Mouse (Mus musculus): ENCODE results near the gene Sik3.
"Not testable (repeated sequence)": the region's sequence is repeated elsewhere in the genome, so short reads cannot be mapped to it uniquely, and the experiment has no call there.

The Sik3 gene

DNA sequence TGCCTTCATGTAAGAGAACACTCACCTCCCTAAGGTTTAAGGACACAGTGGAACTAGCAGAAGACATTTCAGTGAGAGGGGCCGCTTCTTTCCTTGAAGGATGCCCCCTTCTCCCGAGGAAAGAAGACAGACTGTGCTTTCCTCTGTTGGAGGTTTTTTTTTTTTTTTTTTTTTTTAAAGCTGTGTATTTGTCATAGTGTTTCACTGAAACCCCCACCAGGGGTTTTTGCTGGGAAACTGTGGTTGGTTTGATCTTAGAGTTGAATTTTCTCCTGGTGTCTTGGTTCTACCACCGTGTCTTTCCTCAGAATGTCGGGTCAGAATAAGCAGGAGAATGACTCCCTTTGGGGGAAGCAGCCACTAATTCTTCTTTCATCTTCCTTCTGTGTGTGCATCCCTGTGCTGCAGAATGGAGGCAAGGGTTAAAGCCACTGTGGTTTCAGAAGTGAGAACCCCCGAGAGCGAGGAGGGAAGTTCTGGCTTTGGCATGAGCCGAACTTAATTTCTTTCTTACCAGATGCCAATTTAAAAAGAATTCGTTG, 106.3 kb downstream of the Sik3 start:
- DNase-seq, result no peak

DNA sequence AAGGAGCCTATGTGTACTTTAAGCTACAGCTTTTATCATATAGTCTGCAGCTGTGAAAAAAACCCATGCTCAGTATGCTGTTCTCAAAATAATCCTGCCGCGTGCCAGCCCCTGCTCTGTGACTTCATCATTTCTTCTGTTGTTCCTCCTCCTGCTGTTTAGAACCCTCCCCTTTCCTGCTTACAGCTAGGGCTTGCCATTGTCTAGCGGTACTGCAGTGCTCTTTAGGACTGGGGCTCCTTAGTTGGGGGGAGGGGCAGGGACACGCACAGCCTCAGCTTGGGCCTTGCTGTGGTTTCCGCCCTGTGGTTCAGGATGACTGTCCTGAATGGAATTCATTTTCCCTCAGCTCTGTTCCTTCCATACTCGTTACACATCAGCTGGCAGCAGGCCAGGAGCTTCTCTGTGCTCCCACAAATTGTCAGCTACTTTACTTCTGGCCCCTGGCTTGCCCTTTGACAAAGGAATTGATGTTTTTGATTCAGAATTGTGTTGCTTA, 107.4 kb downstream of the Sik3 start:
- DNase-seq, result peak; percentile 9 to 10

DNA sequence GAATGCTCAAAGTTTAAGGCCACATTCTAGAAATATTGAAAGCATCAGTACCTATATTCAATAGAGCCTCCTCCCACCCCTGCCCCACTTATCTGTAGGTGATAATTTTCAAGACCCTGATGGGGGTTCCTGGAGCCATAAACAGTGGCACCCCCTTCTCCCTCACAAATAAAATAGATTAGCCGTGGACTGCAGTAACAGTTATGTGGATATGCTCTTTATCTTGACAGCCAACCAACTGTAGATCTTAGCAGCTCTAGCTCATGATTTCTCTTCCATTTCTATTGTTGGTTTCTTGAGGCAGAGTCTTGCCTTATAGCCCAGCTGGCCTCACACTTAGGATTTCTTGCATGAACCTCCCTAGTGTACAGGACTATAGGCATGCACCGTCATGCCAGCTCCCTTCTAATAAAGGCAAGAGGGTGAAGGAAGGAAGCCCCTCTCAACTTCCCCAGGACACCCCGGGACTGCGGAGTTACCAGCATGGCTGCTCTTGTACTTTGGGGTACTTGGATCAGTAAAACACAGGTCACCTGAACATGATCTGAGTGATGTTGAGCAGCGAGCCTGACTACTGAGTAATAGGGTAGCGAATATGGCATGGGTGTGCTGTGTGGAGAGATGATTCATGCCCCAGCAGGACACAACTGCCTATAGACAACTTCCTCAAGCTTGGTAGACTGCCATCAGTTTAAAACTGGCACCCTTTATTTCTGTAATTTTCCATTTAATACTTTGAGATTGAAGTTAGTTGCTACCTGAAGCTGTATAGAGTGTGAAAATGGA, 108.0 kb downstream of the Sik3 start:
- no peak for DNase-seq

DNA sequence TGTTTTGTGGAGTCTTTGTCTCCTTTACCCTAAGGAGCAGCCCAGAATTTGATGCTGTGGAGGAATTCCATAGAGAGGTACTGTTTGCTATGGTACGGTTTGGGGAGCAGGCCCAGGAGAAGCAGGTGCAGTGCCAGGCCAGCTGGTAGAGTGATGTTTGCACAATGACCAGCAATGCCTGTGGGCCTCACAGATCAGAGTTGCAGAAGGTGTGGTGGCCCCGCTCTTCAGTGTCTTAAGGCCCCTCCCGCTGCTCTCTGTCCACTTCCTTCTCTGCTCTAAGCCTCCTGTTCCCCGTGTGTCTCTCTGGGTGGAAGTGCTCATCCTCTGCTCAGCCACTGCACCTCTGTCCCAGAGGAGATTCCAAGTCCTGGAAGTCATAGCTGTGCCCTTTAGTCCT, 108.9 kb downstream of the Sik3 start:
- no peak for DNase-seq

DNA sequence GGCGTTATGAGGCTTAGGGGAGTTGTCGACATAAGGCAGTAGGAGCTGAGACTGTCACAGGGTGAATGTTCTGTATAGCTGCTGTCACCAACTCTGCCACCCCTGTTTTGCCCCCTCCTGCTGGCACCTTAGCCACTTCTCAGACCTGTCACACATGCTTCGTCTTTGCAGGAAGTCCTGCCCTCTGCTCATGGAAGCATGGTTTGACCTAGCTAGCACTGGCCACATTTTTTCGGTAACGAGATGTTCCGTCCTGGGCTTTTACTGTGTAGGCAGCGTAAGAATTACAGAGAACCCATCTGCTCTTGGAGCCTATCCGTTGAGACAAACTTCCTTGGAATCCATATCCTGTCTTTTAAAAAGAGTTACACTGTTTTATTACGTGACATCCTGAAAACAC, 110.1 kb downstream of the Sik3 start:
- DNase-seq, result no peak

DNA sequence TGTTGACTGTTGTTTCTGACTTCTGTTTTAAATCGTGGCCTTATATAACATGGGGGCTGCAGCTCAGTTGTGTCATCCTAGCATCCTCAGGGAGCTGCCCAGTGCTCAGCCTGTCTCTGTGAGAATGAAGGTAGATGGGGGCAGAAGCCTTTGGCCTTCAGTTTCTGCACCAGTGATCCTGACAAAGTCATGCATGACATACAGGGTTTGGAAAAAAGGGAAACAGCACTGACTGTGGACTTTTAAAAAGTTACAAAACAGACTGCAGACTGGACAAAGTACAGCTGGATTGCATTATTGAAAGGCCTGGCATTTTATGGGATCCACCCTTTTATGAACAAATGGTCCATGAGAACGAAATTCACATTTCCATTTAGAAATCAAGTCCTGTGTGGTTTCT, 113.7 kb downstream of the Sik3 start:
- DNase-seq, result no peak

DNA sequence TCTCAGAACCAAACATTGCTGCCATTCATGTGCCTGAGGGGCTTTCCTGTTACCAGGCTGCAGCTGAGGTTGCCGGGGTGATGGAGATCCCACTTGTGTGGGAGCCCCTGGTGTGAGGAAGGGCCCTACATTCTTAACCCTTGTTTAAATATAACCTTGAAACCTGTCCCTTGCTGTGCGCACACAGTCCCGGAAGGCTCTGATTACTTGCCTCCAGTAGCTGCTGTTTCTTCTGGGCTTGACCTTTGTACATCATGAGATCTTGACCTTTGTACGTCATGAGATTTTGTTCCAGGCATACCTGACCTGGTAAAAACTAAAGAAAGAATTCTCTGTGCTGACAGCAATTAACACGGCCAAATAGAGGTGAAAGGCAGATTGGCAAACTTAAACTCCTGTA, 114.7 kb downstream of the Sik3 start:
- no peak for DNase-seq

DNA sequence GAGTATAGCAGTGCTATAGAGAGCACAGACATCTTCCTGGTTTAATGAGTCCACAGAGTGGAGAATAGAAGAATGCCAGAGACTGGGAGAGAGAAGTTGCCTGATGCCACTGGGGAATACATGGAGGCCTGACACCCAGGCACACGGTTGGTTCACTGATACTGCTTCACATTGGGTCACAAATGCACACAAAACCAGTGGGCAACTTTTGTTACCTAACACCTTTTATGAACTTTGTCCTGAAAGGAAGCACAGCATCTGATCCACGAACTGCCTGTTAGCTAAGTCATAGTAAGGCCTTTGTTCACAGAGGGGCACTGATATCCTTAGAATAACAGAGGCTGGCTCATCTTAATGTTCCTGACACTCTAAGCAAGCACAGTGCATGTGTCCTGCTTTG, 116.6 kb downstream of the Sik3 start:
- DNase-seq, result no peak

DNA sequence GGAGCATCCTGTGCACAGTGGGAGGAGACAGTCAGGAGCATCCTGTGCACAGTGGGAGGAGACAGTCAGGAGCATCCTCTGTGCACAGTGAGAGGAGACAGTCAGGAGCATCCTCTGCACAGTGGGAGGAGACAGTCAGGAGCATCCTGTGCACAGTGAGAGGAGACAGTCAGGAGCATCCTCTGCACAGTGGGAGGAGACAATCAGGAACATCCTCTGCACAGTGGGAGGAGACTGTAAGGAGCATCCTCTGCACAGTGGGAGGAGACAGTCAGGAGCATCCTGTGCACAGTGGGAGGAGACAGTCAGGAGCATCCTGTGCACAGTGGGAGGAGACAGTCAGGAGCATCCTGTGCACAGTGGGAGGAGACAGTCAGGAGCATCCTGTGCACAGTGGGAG, 120.2 kb downstream of the Sik3 start:
- not testable (repeated sequence) for DNase-seq

DNA sequence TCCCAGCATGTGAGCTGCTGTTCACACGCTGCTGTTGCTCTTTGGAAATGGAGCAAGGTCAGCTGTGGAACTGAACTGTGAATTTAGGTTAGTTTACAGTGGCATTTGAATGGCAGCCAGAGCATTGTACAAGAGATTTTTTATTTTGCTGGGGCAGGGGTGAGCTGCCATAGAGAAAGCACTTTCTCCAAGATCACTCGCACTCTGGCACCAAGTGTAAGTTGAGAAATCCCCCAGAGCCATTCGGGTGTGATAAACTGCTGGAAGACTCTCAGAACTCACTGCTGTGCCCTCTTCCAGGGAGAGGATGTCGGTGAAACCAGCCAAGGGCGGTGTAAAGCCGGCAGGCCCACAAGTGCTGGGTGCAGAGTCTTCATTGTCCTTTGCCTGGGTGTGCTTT, 126.2 kb downstream of the Sik3 start:
- no peak for DNase-seq

DNA sequence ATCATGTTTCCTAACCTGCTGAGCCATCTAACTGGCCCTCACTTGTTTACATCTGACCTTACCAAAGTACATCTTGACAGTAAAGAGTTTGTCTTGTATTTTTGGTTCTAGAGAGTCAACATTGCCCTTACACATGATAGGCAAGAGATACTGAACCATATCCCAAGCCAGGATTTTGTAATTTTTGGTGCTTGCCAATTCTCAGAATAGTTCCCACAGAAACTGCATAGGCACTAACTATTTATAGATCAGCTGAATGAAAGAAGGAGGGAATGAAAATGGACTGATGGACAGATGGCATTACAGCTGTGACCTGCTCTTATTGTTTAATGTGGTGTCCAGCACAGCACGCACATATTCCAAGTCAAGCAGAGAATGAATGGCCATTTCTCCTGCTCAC, 128.2 kb downstream of the Sik3 start:
- DNase-seq, result no peak

DNA sequence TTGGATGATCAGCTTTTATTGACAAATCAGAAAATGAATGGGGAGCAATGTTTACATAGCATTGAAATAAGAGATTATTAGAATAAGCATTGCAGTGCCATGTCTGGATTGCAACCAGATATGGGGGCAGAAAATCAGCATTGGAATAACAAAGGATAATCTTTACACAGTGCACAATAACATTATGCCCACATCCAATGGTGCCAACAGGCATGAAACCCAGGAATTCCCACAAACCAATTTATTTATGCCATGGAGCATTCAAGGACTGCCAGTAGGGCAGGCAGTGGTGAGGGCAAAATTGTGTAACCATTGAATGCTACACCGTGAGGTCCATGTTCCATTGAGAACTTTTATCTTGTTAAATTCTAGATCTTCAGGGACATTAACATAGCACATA, 129.4 kb downstream of the Sik3 start:
- DNase-seq, result no peak

DNA sequence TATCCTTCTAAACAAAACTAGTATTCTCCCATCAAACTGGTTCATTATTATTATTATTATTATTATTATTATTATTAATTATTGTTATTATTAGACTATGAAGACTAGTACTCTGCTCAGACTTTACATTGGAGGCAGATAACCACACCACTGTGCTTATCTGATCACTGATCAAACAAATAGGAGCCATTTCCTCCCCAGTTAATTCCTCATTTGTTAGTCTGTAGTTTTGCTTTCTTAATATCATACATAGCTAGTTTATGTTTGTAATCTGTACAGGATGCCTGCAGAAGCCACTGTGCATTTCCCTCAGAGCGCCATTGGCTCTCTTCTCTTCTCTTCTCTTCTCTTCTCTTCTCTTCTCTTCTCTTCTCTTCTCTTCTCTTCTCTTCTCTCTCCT, 129.9 kb downstream of the Sik3 start:
- no peak for DNase-seq

DNA sequence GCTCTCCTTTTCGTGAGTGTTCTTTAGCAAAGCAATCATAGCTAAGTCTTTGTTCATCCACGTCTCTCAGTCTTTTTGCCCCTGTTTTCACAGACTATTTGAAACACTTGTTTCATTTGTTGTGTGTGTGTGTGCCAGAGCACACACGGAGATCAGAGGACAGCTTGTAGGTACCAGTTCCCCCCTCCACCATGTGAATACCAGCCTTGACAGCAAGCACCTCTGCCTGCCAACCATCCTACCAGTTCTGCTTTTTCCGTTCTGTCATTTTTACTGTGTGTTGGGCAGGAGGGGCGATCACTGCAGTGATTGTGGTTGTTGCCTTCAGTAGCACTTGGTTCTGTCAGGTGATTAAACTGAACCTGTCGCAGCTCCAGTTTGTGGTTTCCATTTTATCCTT, 132.4 kb downstream of the Sik3 start:
- no peak for DNase-seq

DNA sequence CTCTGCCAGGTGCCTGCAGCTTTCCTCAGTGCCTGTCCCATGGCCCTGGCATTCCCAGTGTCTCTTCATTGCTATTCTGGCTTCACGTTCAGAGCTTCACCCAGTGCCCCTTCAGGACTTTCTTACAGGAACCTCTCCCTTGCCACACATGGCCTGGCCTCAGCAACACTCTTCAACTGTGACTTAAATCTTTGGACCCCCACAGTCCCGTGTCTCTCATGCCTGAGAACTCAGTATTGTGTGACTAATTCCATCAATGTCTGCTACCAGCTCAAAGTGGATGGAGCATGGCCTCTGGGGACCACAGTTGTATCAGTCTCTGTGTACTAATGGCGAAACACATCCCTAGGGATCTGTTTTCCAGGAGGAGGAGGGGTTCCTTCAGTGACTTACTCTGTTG, 133.8 kb downstream of the Sik3 start:
- DNase-seq, result no peak

DNA sequence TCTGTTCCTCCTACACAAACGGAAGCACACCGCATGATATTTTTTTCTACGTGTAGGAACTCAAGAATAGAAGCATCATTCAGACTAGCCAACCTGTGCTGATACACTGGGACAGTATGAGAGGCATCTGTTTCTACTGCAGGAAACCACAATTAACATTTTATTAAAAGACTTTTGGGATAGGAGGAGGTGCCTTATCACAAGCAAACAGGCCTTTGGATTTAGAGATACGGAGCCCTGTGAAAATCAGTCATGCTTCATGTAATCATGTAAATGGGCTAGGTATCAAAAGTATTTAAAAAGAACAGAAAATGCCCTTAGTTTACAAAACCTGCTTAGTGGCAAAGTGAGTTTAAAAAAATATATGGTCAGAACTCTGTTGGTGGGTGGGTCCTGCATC, 136.1 kb downstream of the Sik3 start:
- no peak for DNase-seq

DNA sequence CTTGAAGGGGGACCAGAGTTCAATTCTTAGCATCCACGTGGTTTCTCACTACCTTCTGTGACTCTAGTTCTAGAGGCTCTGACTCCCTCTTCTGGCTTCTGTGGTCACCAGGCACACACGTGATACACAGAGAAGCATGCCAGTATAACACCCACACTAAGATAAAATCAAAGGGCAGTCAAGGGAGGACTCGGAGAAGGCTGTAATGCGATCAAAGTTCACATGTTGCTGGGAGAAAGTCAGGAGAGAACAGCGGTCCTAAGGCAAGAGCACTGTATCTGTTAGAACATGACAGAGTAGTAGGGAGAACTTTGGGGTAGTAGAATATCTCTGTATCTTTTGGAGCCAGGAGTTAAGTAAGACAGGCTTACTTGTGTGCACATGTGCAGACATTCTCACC, 136.8 kb downstream of the Sik3 start:
- DNase-seq, result no peak

DNA sequence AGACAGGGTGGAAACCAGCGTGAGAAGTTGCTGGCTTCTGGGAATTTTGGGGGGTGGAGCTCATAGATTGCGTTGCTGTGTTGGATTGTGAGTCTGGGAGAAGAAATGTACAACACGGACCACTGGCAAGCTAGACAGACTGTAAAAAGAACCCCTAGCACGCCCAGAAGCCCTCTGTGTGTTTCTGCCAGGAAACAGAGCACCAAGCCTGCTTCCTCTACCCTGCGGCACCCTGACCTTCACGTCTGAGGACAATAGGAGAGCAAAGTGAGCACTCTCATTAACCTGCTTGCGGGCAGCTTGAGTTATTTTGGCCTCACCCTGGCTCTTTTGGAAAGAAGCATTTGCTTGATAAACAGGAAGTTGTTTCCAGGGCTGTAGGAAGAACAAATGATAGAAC, 137.5 kb downstream of the Sik3 start:
- no peak for DNase-seq

DNA sequence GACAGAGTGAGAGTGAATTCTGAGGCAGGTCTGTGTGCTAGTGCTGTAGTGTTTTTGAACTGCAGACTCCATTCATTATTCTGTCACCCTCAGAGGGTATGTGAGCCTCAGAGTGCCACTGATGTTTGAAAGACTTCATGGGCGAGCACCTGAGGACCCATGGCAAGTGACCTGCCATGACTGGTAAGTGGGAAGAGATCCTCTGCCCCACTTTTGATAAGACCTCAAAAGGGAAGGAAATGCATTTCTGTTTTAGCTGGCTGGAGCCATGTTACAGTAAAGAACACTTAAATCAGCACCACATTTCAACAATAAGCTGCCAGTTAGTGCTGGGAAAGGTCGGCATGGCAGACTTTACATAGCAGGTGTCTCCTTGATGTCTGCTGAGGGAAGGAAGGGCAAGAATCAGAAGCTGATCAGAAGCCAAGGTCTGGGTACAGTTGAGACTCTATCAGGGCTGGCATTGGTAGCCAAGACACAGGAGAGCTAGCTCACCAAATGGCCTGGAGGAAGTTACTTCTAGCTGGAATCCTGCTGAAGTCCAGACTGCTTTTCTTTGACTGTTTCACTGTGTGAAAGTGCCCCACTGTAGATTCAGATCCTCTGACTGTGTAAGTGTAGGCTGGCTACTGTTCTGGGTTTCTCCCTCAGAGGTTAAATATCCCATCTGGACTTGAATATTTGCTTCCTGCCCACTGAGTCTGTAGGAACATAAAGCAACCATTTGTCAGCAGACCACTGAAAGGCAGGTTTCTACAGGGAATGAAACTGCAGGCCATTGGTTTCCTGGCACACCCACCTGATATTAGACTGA, 138.5 kb downstream of the Sik3 start:
- DNase-seq, result no peak

DNA sequence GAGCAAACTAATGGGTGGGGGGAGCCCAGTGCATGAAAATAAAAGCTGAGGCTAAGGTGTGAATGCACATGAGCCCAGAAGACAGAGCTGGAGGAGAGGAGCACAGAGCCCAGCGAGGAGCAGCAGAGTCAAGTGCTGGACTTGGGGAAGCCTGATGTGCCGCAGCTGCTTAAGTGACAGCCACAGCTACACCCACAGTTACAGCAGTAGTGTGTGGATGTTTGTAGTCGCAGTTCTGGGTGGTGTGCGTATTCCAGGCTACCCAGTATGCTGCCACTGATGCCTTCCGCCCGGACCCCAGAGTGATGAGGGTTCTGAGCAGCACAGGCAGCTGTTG, 139.1 kb downstream of the Sik3 start:
- no peak for DNase-seq

DNA sequence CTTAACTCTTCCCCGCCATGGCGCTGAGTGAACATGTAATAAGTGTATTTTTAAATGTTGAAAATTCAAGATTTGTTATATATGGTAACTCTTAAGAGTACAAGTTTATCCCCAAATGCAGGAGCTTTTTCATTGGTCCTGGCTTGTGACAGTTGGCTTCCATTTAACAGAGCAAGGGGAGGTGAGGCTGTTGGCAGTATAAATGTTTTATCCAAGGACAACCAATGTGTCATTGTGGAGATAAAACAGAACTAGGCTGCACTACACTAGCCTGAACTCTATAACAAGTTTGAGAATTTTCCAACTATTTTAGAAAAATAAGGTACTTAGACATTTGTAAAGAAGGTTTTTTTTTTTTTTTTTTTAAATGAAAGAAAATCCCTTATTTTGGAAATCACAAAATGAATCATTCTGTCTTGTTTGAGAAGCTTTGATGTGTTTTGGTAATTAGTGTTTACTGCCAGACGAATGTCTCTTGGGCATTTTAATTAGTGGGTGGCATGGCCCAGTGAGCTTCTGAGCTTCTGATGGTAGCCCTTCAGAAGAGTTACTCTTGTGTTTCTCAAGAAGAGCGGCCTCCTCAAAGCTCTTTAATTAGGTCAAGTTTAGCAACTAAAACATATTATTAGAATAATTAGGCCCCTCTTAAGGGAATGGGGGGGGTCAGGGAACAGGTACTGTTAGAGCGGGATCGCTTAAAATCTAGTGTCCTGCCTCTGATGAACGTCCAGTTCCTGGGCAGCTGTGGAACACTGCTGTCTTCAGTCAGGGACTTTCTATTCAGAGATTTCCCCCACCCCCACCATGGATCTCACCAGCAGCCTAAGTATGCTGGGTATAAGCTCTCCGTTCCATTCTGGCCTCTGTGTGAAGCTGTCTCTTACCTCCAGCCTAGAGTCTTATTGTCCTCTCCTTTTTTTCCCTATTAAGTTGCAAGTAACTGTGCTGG, 139.7 kb downstream of the Sik3 start:
- no peak for DNase-seq

DNA sequence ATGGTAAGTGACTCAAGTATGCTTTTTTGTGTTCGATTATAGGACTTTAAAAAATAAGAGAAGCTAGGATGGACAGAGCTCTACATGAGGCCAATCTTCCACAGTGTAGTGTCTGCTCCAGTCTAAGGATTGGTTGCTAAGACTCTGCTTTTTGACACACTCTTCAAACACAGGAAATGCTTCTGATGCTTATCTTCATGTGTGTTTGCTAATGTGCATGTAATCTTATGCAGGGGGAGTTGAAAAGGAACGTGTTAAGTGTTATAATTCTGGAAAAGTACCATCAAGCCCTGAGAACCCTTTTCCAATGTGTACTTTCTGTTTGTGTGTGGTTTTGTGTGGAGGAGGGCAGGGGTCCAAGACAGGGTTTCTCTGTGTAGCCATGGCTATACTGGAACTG, 141.8 kb downstream of the Sik3 start:
- no peak for DNase-seq

DNA sequence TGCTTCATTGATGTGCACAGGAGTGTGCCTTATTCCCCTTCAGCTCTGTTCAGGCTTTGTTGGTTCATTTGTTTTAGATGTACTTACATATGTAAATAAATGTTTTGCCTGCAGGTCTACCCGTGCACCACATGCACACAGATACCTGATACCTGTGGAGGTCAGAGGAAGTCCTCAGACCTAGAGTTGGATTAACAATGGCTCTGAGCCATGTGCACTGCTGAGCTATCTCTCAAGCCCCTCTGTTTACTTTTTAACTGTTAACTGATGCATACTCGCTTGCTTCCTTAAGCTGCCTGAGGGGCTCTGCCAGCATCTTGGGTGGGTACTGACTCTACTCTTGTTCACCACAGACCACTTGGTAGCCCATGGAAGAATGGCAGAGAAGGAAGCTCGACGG, 142.4 kb downstream of the Sik3 start:
- no peak for DNase-seq

Data from B cell, adult 2 months (primary cell).